Mouse (Mus musculus) neural tube, embryonic 13.5 days (tissue): ENCODE measurements around the gene Asic2. TPM values are rescaled to one million over a fixed set of nuclear protein-coding genes. Genes with fewer than 3 reads are reported as not detected.

ENCODE experiments used
- ATAC-seq: fragments of 200-750 bp; cut with Nextera tagmentation; 2 replicates; pipeline ENCODE4 v1.8.0; 2017; ENCODE audit warnings: low read depth, mild to moderate bottlenecking, moderate TSS enrichment, moderate library complexity
- H3K27ac ChIP-seq: fragments of 300-500 bp; sonication (generic); replicated peaks from 2 replicates; pipeline ENCODE4 v1.5.1; 2015; ENCODE audit warnings: moderate library complexity, mild to moderate bottlenecking, inconsistent platforms
- H3K27me3 ChIP-seq: fragments of 300-500 bp; sonication (generic); 2 replicates; pipeline ENCODE4 v1.6.1; 2015; ENCODE audit warnings: mild to moderate bottlenecking, inconsistent platforms
- H3K36me3 ChIP-seq: fragments of 300-500 bp; sonication (generic); 2 replicates; pipeline ENCODE4 v1.6.1; 2015; ENCODE audit warnings: mild to moderate bottlenecking, inconsistent platforms
- H3K4me1 ChIP-seq: fragments of 300-500 bp; sonication (generic); replicated peaks from 2 replicates; pipeline ENCODE4 v1.6.1; 2015; ENCODE audit warnings: inconsistent platforms
- H3K4me2 ChIP-seq: fragments of 300-500 bp; sonication (generic); 2 replicates; pipeline ENCODE4 v1.6.1; 2015; ENCODE audit warnings: inconsistent platforms, mild to moderate bottlenecking, moderate library complexity
- H3K4me3 ChIP-seq: fragments of 300-500 bp; sonication (generic); 2 replicates; pipeline ENCODE4 v1.5.1; 2015; ENCODE audit warnings: mild to moderate bottlenecking, inconsistent platforms
- H3K9ac ChIP-seq: fragments of 300-500 bp; sonication (generic); 2 replicates; pipeline ENCODE4 v1.6.1; 2015; ENCODE audit warnings: moderate library complexity, mild to moderate bottlenecking, inconsistent platforms
- H3K9me3 ChIP-seq: fragments of 300-500 bp; sonication (generic); 2 replicates; pipeline ENCODE4 v1.6.1; 2016; ENCODE audit warnings: inconsistent platforms
- whole genome bisulfite sequencing: fragments of 180-500 bp; shearing (Covaris S2); methylation state at CpG from one replicate; pipeline ENCODE4 v1.1.7; 2015; 5-methylcytosine and 5-hydroxymethylcytosine counted together
- polyA plus RNA-seq: library from polyadenylated mRNA; unstranded; fragments of >200 nt; fragmentation: Nextera tagmentation; extraction: Ambion mirVana; gene quantifications from 2 replicates; pipeline ENCODE4 v1.2.1, GENCODE M21; 2015

The Asic2 gene
- polyA plus RNA-seq, 1 experiment from 2014 or later, result 9.1 TPM

GRCm38 (mm10) chr11:80886365-80886764 is 1081.9 kb downstream of the Asic2 start:
- no peaks in the 10 kb centered on the region for H3K9me3 ChIP-seq
- no peaks in the 10 kb centered on the region for H3K4me1 ChIP-seq
- no peak overlapping the region for H3K4me3 ChIP-seq
- no peak for ATAC-seq
- no peaks in the 10 kb centered on the region for H3K36me3 ChIP-seq
- no peak overlapping the region for H3K9ac ChIP-seq
- no peak overlapping the region for H3K4me2 ChIP-seq
- peaks cover 19% of the 10 kb centered on the region; the same call in 1 of the 2 replicates for H3K27me3 ChIP-seq
- H3K27ac ChIP-seq, result no peak overlapping the region
- WGBS, result 79% methylated on average over 7 of the region's 7 CpGs

GRCm38 (mm10) chr11:80884521-80885231 is 1083.6 kb downstream of the Asic2 start:
- Histone ChIP-seq H3K9ac (no peak overlapping the region), H3K36me3 (no peaks in the 10 kb centered on the region), H3K4me3 (no peak overlapping the region), H3K9me3 (no peaks in the 10 kb centered on the region), H3K4me1 (no peaks in the 10 kb centered on the region), H3K27me3 (peaks cover 8% of the 10 kb centered on the region; the same call in 1 of the 2 replicates), H3K27ac (no peak overlapping the region), H3K4me2 (no peak overlapping the region)
- ATAC-seq, result no peak
- 85% methylated on average over 6 of the region's 6 CpGs for WGBS

GRCm38 (mm10) chr11:80882229-80882810 is 1085.9 kb downstream of the Asic2 start:
- H3K27me3 ChIP-seq, result no peaks in the 10 kb centered on the region
- H3K9me3 ChIP-seq, result no peaks in the 10 kb centered on the region
- H3K4me2 ChIP-seq, result no peak overlapping the region
- H3K9ac ChIP-seq, result no peak overlapping the region
- WGBS, result 89% methylated on average over 7 of the region's 7 CpGs
- H3K27ac ChIP-seq, result no peak overlapping the region
- H3K4me1 ChIP-seq, result peaks cover 1% of the 10 kb centered on the region; the same call in 1 of the 2 replicates
- H3K4me3 ChIP-seq, result no peak overlapping the region
- ATAC-seq, result no peak
- no peaks in the 10 kb centered on the region for H3K36me3 ChIP-seq

- H3K4me3 ChIP-seq, result no peak overlapping the region
- WGBS, result 88% methylated on average over 2 of the region's 2 CpGs
- H3K27ac ChIP-seq, result no peak overlapping the region
- H3K9ac ChIP-seq, result no peak overlapping the region
- no peak for ATAC-seq
- H3K4me1 ChIP-seq, result peaks cover 8% of the 10 kb centered on the region
- H3K27me3 ChIP-seq, result no peaks in the 10 kb centered on the region
- H3K4me2 ChIP-seq, result no peak overlapping the region
- no peaks in the 10 kb centered on the region for H3K9me3 ChIP-seq
- H3K36me3 ChIP-seq, result no peaks in the 10 kb centered on the region
These were observed 1090.2 kb downstream of the Asic2 start for GRCm38 (mm10) chr11:80878026-80878425.

DNA sequence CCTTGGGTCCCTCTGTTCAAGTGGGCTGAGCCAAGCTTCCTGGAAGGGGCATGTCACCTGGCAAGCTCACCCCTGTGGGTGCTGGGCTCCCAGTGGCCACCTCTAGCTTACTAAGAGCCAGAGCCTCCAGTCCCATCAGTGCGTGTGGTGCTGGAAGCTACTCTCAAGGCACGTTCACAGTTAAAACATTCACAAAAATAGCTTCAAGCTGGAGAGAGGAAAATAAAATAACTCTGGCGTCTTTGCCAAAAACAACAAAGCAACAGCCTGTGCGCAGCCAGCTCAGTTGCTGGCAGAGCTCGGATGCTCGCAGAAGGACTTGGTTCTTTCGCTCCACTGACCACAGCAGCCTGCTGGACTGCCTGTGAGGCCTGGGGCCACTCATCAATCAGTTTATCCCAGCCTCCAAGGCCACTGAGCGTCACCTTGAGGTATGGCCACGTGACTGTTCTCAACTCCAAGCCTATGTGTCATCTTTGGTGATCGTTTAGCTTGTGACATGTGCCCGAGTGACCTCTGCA is 1091.1 kb downstream of the Asic2 start:
- WGBS, result 64% methylated on average over 11 of the region's 11 CpGs
- no peaks in the 10 kb centered on the region for H3K36me3 ChIP-seq
- no peaks in the 10 kb centered on the region for H3K27me3 ChIP-seq
- no peak overlapping the region for H3K27ac ChIP-seq
- H3K9ac ChIP-seq, result no peak overlapping the region
- no peak overlapping the region for H3K4me2 ChIP-seq
- no peaks in the 10 kb centered on the region for H3K9me3 ChIP-seq
- peak; percentile 32; the same call in 1 of the 2 replicates for ATAC-seq
- H3K4me3 ChIP-seq, result no peak overlapping the region
- peaks cover 8% of the 10 kb centered on the region for H3K4me1 ChIP-seq

GRCm38 (mm10) chr11:80872509-80873474 is 1095.5 kb downstream of the Asic2 start:
- Histone ChIP-seq H3K27me3 (no peaks in the 10 kb centered on the region), H3K36me3 (no peaks in the 10 kb centered on the region), H3K4me1 (peaks cover 8% of the 10 kb centered on the region), H3K4me3 (no peak overlapping the region), H3K9ac (no peak overlapping the region), H3K27ac (no peak overlapping the region), H3K4me2 (no peak overlapping the region), H3K9me3 (no peaks in the 10 kb centered on the region)
- WGBS, result 66% methylated on average over 17 of the region's 17 CpGs
- no peak for ATAC-seq

GRCm38 (mm10) chr11:80868039-80868438 is 1100.2 kb downstream of the Asic2 start:
- no peak for ATAC-seq
- H3K4me2 ChIP-seq, result no peak overlapping the region
- H3K27ac ChIP-seq, result no peak overlapping the region
- H3K27me3 ChIP-seq, result no peaks in the 10 kb centered on the region
- no peak overlapping the region for H3K4me3 ChIP-seq
- no peaks in the 10 kb centered on the region for H3K36me3 ChIP-seq
- no peaks in the 10 kb centered on the region for H3K9me3 ChIP-seq
- 85% methylated on average over 1 of the region's 1 CpGs for WGBS
- H3K4me1 ChIP-seq, result no peaks in the 10 kb centered on the region
- H3K9ac ChIP-seq, result no peak overlapping the region

- H3K9me3 ChIP-seq, result no peaks in the 10 kb centered on the region
- no peak for ATAC-seq
- no peaks in the 10 kb centered on the region for H3K36me3 ChIP-seq
- H3K4me1 ChIP-seq, result no peaks in the 10 kb centered on the region
- no peaks in the 10 kb centered on the region; the same call in 1 of the 2 replicates for H3K27me3 ChIP-seq
- no peak overlapping the region for H3K4me3 ChIP-seq
- no peak overlapping the region for H3K27ac ChIP-seq
- 90% methylated on average over 7 of the region's 7 CpGs for WGBS
- H3K4me2 ChIP-seq, result no peak overlapping the region
- H3K9ac ChIP-seq, result no peak overlapping the region
These were observed 1105.3 kb downstream of the Asic2 start for GRCm38 (mm10) chr11:80862941-80863340.

DNA sequence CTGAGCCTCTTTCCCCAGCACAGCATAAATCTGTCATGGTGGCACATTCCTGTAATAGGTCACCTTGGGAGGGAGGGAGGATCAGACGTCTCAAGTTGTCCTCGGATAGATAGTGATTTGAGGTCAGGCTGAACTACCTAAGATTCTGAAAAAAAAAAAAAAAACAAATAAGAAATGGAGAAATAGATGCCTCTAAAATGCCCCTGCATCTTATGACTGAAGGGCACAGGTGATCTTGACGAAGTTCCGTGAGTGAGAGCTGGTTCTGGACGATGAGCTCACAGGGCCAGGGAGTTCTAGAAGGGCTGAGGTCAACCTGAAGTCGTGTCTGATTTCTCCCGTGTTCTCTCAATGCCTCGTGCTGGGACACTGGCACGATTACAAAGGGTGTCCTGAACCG is 1110.2 kb downstream of the Asic2 start, which contains the start of gene Spaca3:
Gene Spaca3 (plus strand): TSS at position 301 of the 400 bp plus-strand sequence.
- no peaks in the 10 kb centered on the region for H3K36me3 ChIP-seq
- H3K4me3 ChIP-seq, result no peak within 1 kb of the TSS
- ATAC-seq, result no peak
- 0 out of 2 replicates have a peak, but pooled peaks cover under 1% of the 10 kb centered on the region for H3K4me1 ChIP-seq
- H3K27ac ChIP-seq, result no peak within 1 kb of the TSS
- 78% methylated on average over 10 of the region's 10 CpGs for WGBS
- H3K9ac ChIP-seq, result no peak within 1 kb of the TSS
- H3K9me3 ChIP-seq, result no peaks in the 10 kb centered on the region
- peaks cover 6% of the 10 kb centered on the region; the same call in 1 of the 2 replicates for H3K27me3 ChIP-seq
- H3K4me2 ChIP-seq, result no peak within 1 kb of the TSS

DNA sequence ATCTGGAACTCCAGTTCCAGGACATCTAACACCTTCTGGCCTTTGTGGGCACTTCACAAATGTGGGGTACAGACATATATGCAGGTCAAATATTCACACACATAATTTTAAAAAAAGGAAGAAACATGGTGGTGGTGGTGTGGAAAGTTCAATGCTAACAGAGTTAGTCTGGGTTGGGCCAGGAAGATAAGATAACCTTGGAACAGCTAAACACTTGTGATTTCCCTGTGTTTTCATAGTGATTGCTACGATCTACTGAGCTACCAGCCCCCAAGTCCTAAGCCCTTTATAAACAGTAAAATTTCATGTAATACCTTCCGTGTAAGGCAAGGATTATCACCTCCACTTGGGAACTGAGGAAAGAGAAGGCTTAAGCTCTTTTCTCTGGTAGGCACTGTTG is 1111.4 kb downstream of the Asic2 start:
- WGBS, result 85% methylated on average over 2 of the region's 2 CpGs

DNA sequence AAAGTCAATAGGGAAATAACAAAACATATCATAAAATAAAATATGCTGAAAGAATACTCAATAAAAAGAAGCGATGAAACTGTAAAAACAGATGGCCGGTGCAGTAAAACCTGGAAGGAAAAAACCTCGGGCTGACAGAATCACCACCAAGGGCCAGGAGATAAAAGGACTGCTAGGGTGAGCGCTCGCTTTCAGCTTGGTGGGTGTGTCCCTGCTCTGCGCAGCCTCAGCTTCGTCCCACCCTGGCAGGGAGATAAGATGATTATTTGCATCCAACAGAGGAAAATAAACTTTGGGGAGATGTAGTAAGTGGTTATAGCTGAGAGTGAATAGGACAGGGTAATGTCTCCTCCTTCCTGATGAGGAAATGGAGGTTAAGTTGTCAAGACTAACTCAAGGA is 1113.3 kb downstream of the Asic2 start:
- Histone ChIP-seq H3K9ac (no peak overlapping the region), H3K4me2 (no peak overlapping the region), H3K4me1 (peaks cover 3% of the 10 kb centered on the region; the same call in 1 of the 2 replicates), H3K27ac (no peak overlapping the region), H3K9me3 (no peaks in the 10 kb centered on the region), H3K27me3 (peaks cover 6% of the 10 kb centered on the region; the same call in 1 of the 2 replicates), H3K36me3 (no peaks in the 10 kb centered on the region), H3K4me3 (no peak overlapping the region)
- 55% methylated on average over 7 of the region's 7 CpGs for WGBS
- ATAC-seq, result no peak

More for the DNA sequence above, 1111.4 kb downstream of the Asic2 start:
- no peaks in the 10 kb centered on the region for H3K9me3 ChIP-seq
- H3K9ac ChIP-seq, result no peak overlapping the region
- no peaks in the 10 kb centered on the region for H3K36me3 ChIP-seq
- H3K27ac ChIP-seq, result no peak overlapping the region
- no peak overlapping the region for H3K4me3 ChIP-seq
- H3K4me1 ChIP-seq, result peaks cover 3% of the 10 kb centered on the region; the same call in 1 of the 2 replicates
- H3K27me3 ChIP-seq, result peaks cover 6% of the 10 kb centered on the region; the same call in 1 of the 2 replicates
- no peak for ATAC-seq
- H3K4me2 ChIP-seq, result no peak overlapping the region
